8 mouse cellular contexts compared by ENCODE assay signal in the genomic region with DNA sequence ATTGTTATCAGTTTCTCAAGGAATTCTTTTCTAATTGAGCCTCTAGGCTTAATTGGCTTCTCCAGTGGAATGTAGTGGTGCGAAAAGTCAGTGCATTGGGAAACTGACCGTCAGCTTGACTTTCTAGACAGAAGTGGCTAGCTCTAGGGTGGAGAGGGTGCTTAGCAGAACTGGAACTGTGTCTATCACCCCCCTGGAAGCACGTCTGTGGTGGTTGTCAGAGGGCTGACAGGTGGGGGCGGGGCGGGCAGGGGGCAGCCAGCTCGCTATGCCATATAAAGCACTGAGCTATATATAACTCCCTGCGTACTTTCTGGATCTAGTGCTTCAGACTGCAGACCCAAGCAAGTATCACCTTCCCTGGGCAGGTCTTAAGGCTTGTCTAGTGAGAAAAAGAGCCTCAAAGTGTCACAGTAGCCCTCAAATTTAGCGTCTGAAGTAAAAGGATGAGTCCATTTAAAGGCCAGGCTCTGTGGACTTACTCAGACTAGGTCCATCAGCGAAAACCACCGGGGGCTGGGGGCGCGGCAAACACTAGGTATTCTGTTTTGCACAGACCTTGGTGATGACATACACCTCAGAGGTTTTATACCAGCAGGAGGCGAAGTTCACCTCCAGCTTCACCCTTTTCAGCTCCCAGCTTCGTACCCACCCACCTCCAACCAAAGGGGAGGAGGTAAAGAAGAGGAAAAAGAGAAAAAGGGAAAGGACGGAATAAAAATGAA. TPM values are rescaled to one million over a fixed set of nuclear protein-coding genes. Genes with fewer than 3 reads are reported as not detected.
DNase-seq lines count a peak whose midpoint lies in the region; ATAC-seq lines count a peak whose summit lies in the region.

No protein-coding gene starts in this region.

- H3K9me3 ChIP-seq in forebrain, embryonic 16.5 days (ENCODE audit: control insufficient read depth, low read length): no peaks in the 10 kb centered on the region

- H3K4me1 ChIP-seq in forebrain, embryonic 16.5 days (replicated peaks; ENCODE audit: control insufficient read depth, insufficient read depth, low read length): peaks cover 40% of the 10 kb centered on the region

- H3K4me3 ChIP-seq in forebrain, embryonic 16.5 days (replicated peaks; ENCODE audit: low read length): peak overlapping the region; percentile 54

- peak; percentile 67 for DNase-seq in CD4-positive, CD25-positive, alpha-beta regulatory T cell, adult 2 months (ENCODE audit: low read depth, low spot score)
- peak; percentile 61 for DNase-seq in ES-CJ7 (ENCODE audit: low read depth, low spot score)
- DNase-seq in kidney, postnatal 14 days: peak; percentile 53
- peak; percentile 20 to 24 for DNase-seq in natural killer cell, adult 2 months (ENCODE audit: low spot score in 2 of 2)
- no peak for DNase-seq in right cerebral cortex, postnatal 36 days (ENCODE audit: low spot score in 2 of 2)
- DNase-seq in cerebellum, postnatal 36 days: no peak

- no peak overlapping the region for H3K9ac ChIP-seq in forebrain, embryonic 16.5 days (replicated peaks; ENCODE audit: low read depth, low read length)

- H3K27ac ChIP-seq in forebrain, embryonic 16.5 days (ENCODE audit: low read length): no peak overlapping the region

- peaks cover 27% of the 10 kb centered on the region for H3K27me3 ChIP-seq in forebrain, embryonic 16.5 days (replicated peaks; ENCODE audit: control insufficient read depth, insufficient read depth, low read length)

- no peak for ATAC-seq in CD4-positive, CD25-positive, alpha-beta regulatory T cell, adult 4 months
- no peak for ATAC-seq in forebrain, embryonic 16.5 days

- WGBS in forebrain, embryonic 16.5 days: 6% methylated on average over 15 of the region's 15 CpGs

- no peaks in the 10 kb centered on the region for H3K36me3 ChIP-seq in forebrain, embryonic 16.5 days (ENCODE audit: control insufficient read depth, insufficient read depth)

- peak overlapping the region; percentile 94 for H3K4me2 ChIP-seq in forebrain, embryonic 16.5 days (ENCODE audit: low read length)

RNA-seq across cellular contexts. Expression of gene Tpm1, which starts 2.2 kb away (rescaled TPM):
- 10 to 100 TPM; 25.6 to 42.4 TPM for polyA plus RNA-seq in CD4-positive, CD25-positive, alpha-beta regulatory T cell, adult 4 months (2017; shearing (Covaris generic))
- polyA plus RNA-seq in forebrain, embryonic 16.5 days (2015; fragmentation: Nextera tagmentation; extraction: Ambion mirVana): 120 and 127 TPM in 2 replicates

Comparison
In these comparisons a context has a peak if more than half of its experiments do, and no peak if none do; other contexts are left out.
1. DNase-seq: peak in CD4-positive, CD25-positive, alpha-beta regulatory T cell, adult 2 months (single experiment), ES-CJ7 (single experiment), kidney, postnatal 14 days (single experiment) and natural killer cell, adult 2 months (2 of 2); none in right cerebral cortex, postnatal 36 days (0 of 2) and cerebellum, postnatal 36 days (0 of 2).